Mouse (Mus musculus): ENCODE results near the gene Farp2. TPM values are rescaled to one million over a fixed set of nuclear protein-coding genes. Genes with fewer than 3 reads are reported as not detected.
A peak's percentile ranks its signal among the peaks of the same experiment; 100 is the strongest.
"Not testable (repeated sequence)": the region's sequence is repeated elsewhere in the genome, so short reads cannot be mapped to it uniquely, and the experiment has no call there.

Gene Farp2
- polyA plus RNA-seq, 1 experiment from 2014 or later, result 1.2 TPM

- no peak overlapping the region for H3K4me2 ChIP-seq
- no peak for ATAC-seq (ENCODE audit: insufficient read depth)
- WGBS (ENCODE audit: insufficient replicate concordance), result 56% methylated on average over 10 of the region's 10 CpGs
- no peaks in the 10 kb centered on the region for H3K9me3 ChIP-seq (replicated peaks)
- H3K27ac ChIP-seq (replicated peaks), result no peak overlapping the region
- H3K4me1 ChIP-seq (replicated peaks), result peaks cover 18% of the 10 kb centered on the region
- H3K36me3 ChIP-seq (replicated peaks), result peaks cover 64% of the 10 kb centered on the region
- no peak overlapping the region for H3K4me3 ChIP-seq (replicated peaks)
- no peak overlapping the region for H3K9ac ChIP-seq
- H3K27me3 ChIP-seq, result no peaks in the 10 kb centered on the region
Measured at GRCm38 (mm10) chr1:93506944-93507676, 4.8 kb upstream of the Farp2 start.

- not testable (repeated sequence) for H3K9me3 ChIP-seq (replicated peaks); H3K4me3 ChIP-seq (replicated peaks); H3K27me3 ChIP-seq; H3K4me2 ChIP-seq; H3K27ac ChIP-seq (replicated peaks); ATAC-seq (ENCODE audit: insufficient read depth); H3K9ac ChIP-seq
- 48% methylated on average over 1 of the region's 1 CpGs for WGBS (ENCODE audit: insufficient replicate concordance)
- peaks cover 32% of the 10 kb centered on the region for H3K4me1 ChIP-seq (replicated peaks)
- H3K36me3 ChIP-seq (replicated peaks), result peaks cover 53% of the 10 kb centered on the region
Measured at GRCm38 (mm10) chr1:93508576-93508975, 3.3 kb upstream of the Farp2 start.

GRCm38 (mm10) chr1:93512351-93512690 is 442 bp downstream of the Farp2 start:
- Histone ChIP-seq H3K27ac (replicated peaks) (peak overlapping the region; percentile 55), H3K4me1 (replicated peaks) (peaks cover 34% of the 10 kb centered on the region), H3K4me2 (peak overlapping the region; percentile 99), H3K9me3 (replicated peaks) (no peaks in the 10 kb centered on the region), H3K27me3 (peaks cover 8% of the 10 kb centered on the region; the same call in 1 of the 2 replicates), H3K9ac (peak overlapping the region; percentile 71), H3K4me3 (replicated peaks) (peak overlapping the region; percentile 68), H3K36me3 (replicated peaks) (peaks cover 24% of the 10 kb centered on the region)
- 8% methylated on average over 15 of the region's 15 CpGs for WGBS (ENCODE audit: insufficient replicate concordance)
- peak; percentile 11 for ATAC-seq (ENCODE audit: insufficient read depth)

- peaks cover 17% of the 10 kb centered on the region for H3K36me3 ChIP-seq (replicated peaks)
- H3K27ac ChIP-seq (replicated peaks), result no peak overlapping the region
- H3K9ac ChIP-seq, result no peak overlapping the region
- H3K9me3 ChIP-seq (replicated peaks), result no peaks in the 10 kb centered on the region
- H3K4me3 ChIP-seq (replicated peaks), result no peak overlapping the region
- peaks cover 8% of the 10 kb centered on the region; the same call in 1 of the 2 replicates for H3K27me3 ChIP-seq
- ATAC-seq (ENCODE audit: insufficient read depth), result no peak
- H3K4me1 ChIP-seq (replicated peaks), result peaks cover 34% of the 10 kb centered on the region
- H3K4me2 ChIP-seq, result no peak overlapping the region; the same call in 1 of the 2 replicates
- 76% methylated on average over 14 of the region's 14 CpGs for WGBS (ENCODE audit: insufficient replicate concordance)
Measured at GRCm38 (mm10) chr1:93513221-93513620, 1.3 kb downstream of the Farp2 start.

GRCm38 (mm10) chr1:93521491-93521890 is 9.6 kb downstream of the Farp2 start:
- Histone ChIP-seq H3K4me3 (replicated peaks) (no peak overlapping the region), H3K36me3 (replicated peaks) (no peaks in the 10 kb centered on the region), H3K4me2 (no peak overlapping the region), H3K9me3 (replicated peaks) (no peaks in the 10 kb centered on the region), H3K9ac (no peak overlapping the region), H3K4me1 (replicated peaks) (no peaks in the 10 kb centered on the region), H3K27me3 (no peaks in the 10 kb centered on the region), H3K27ac (replicated peaks) (no peak overlapping the region)
- peak; percentile 25; the same call in 1 of the 2 replicates for ATAC-seq (ENCODE audit: insufficient read depth)
- WGBS (ENCODE audit: insufficient replicate concordance), result 63% methylated on average over 2 of the region's 2 CpGs

- H3K27me3 ChIP-seq, result no peaks in the 10 kb centered on the region
- no peaks in the 10 kb centered on the region for H3K4me1 ChIP-seq (replicated peaks)
- ATAC-seq (ENCODE audit: insufficient read depth), result no peak
- no peaks in the 10 kb centered on the region for H3K9me3 ChIP-seq (replicated peaks)
- no peak overlapping the region for H3K4me3 ChIP-seq (replicated peaks)
- 74% methylated on average over 1 of the region's 1 CpGs for WGBS (ENCODE audit: insufficient replicate concordance)
- no peak overlapping the region for H3K9ac ChIP-seq
- H3K4me2 ChIP-seq, result no peak overlapping the region
- H3K36me3 ChIP-seq (replicated peaks), result no peaks in the 10 kb centered on the region
- no peak overlapping the region for H3K27ac ChIP-seq (replicated peaks)
Measured at GRCm38 (mm10) chr1:93522325-93522724, 10.4 kb downstream of the Farp2 start.

- H3K36me3 ChIP-seq (replicated peaks), result no peaks in the 10 kb centered on the region
- no peak overlapping the region for H3K9ac ChIP-seq
- no peak overlapping the region for H3K4me3 ChIP-seq (replicated peaks)
- no peak for ATAC-seq (ENCODE audit: insufficient read depth)
- H3K27ac ChIP-seq (replicated peaks), result no peak overlapping the region
- whole genome bisulfite sequencing (ENCODE audit: insufficient replicate concordance), result 74% methylated on average over 6 of the region's 6 CpGs
- no peaks in the 10 kb centered on the region for H3K4me1 ChIP-seq (replicated peaks)
- no peaks in the 10 kb centered on the region for H3K9me3 ChIP-seq (replicated peaks)
- no peak overlapping the region for H3K4me2 ChIP-seq
- H3K27me3 ChIP-seq, result no peaks in the 10 kb centered on the region
Measured at GRCm38 (mm10) chr1:93529801-93530200, 17.9 kb downstream of the Farp2 start.

- H3K27ac ChIP-seq (replicated peaks), result no peak overlapping the region
- ATAC-seq (ENCODE audit: insufficient read depth), result no peak
- H3K4me2 ChIP-seq, result no peak overlapping the region
- 73% methylated on average over 6 of the region's 6 CpGs for WGBS (ENCODE audit: insufficient replicate concordance)
- no peak overlapping the region for H3K9ac ChIP-seq
- H3K36me3 ChIP-seq (replicated peaks), result no peaks in the 10 kb centered on the region
- no peaks in the 10 kb centered on the region for H3K27me3 ChIP-seq
- no peaks in the 10 kb centered on the region for H3K9me3 ChIP-seq (replicated peaks)
- no peaks in the 10 kb centered on the region for H3K4me1 ChIP-seq (replicated peaks)
- no peak overlapping the region for H3K4me3 ChIP-seq (replicated peaks)
Measured at GRCm38 (mm10) chr1:93537227-93537626, 25.3 kb downstream of the Farp2 start.

- no peak overlapping the region for H3K27ac ChIP-seq (replicated peaks)
- no peak overlapping the region for H3K4me2 ChIP-seq
- no peaks in the 10 kb centered on the region for H3K27me3 ChIP-seq
- H3K36me3 ChIP-seq (replicated peaks), result no peaks in the 10 kb centered on the region
- WGBS (ENCODE audit: insufficient replicate concordance), result 70% methylated on average over 2 of the region's 2 CpGs
- no peaks in the 10 kb centered on the region for H3K9me3 ChIP-seq (replicated peaks)
- H3K4me3 ChIP-seq (replicated peaks), result no peak overlapping the region
- no peak overlapping the region for H3K9ac ChIP-seq
- no peaks in the 10 kb centered on the region for H3K4me1 ChIP-seq (replicated peaks)
- ATAC-seq (ENCODE audit: insufficient read depth), result no peak
Measured at GRCm38 (mm10) chr1:93543196-93543595, 31.3 kb downstream of the Farp2 start.

GRCm38 (mm10) chr1:93547286-93547685 is 35.4 kb downstream of the Farp2 start:
- Histone ChIP-seq H3K4me3 (replicated peaks) (no peak overlapping the region), H3K4me2 (no peak overlapping the region), H3K4me1 (replicated peaks) (no peaks in the 10 kb centered on the region), H3K27me3 (no peaks in the 10 kb centered on the region), H3K36me3 (replicated peaks) (no peaks in the 10 kb centered on the region), H3K27ac (replicated peaks) (no peak overlapping the region), H3K9me3 (replicated peaks) (no peaks in the 10 kb centered on the region), H3K9ac (no peak overlapping the region)
- no peak for ATAC-seq (ENCODE audit: insufficient read depth)
- WGBS (ENCODE audit: insufficient replicate concordance), result 69% methylated on average over 1 of the region's 1 CpGs

- H3K9ac ChIP-seq, result no peak overlapping the region
- H3K4me2 ChIP-seq, result no peak overlapping the region
- H3K4me3 ChIP-seq (replicated peaks), result no peak overlapping the region
- no peak for ATAC-seq (ENCODE audit: insufficient read depth)
- H3K4me1 ChIP-seq (replicated peaks), result no peaks in the 10 kb centered on the region
- H3K27ac ChIP-seq (replicated peaks), result no peak overlapping the region
- H3K9me3 ChIP-seq (replicated peaks), result no peaks in the 10 kb centered on the region
- H3K27me3 ChIP-seq, result no peaks in the 10 kb centered on the region
- WGBS (ENCODE audit: insufficient replicate concordance), result 39% methylated on average over 5 of the region's 5 CpGs
- no peaks in the 10 kb centered on the region for H3K36me3 ChIP-seq (replicated peaks)
Measured at GRCm38 (mm10) chr1:93551427-93551826, 39.5 kb downstream of the Farp2 start.

- ATAC-seq (ENCODE audit: insufficient read depth), result no peak
- no peak overlapping the region for H3K4me2 ChIP-seq
- 0 out of 2 replicates have a peak, but pooled peaks cover 3% of the 10 kb centered on the region for H3K4me1 ChIP-seq (replicated peaks)
- H3K4me3 ChIP-seq (replicated peaks), result no peak overlapping the region
- no peaks in the 10 kb centered on the region for H3K27me3 ChIP-seq
- H3K36me3 ChIP-seq (replicated peaks), result no peaks in the 10 kb centered on the region
- H3K27ac ChIP-seq (replicated peaks), result no peak overlapping the region
- 70% methylated on average over 7 of the region's 7 CpGs for WGBS (ENCODE audit: insufficient replicate concordance)
- H3K9ac ChIP-seq, result no peak overlapping the region
- H3K9me3 ChIP-seq (replicated peaks), result no peaks in the 10 kb centered on the region
Measured at GRCm38 (mm10) chr1:93563224-93563623, 51.3 kb downstream of the Farp2 start.

All from liver, embryonic 15.5 days (tissue).